Mouse (Mus musculus) frontal cortex, adult 2 months (tissue): ENCODE data around the gene Metap1. TPM values are rescaled to one million over a fixed set of nuclear protein-coding genes. Genes with fewer than 3 reads are reported as not detected.

Experiments
- DNase-seq, 2 experiments: peaks; one replicate each; pipeline ENCODE4 v3.0.0; 2022; ENCODE audit warnings: low spot score in 1 of 2; ENCODE audit errors: extremely low spot score in 1 of 2
- polyA plus RNA-seq: library from polyadenylated mRNA; depleted of rRNA; stranded (reverse); fragments of >200 nt; gene quantifications from 2 replicates; pipeline ENCODE4 v1.2.3, GENCODE M21; 2012; rRNA removed

The Metap1 gene
- polyA plus RNA-seq, result 37.9 and 40.1 TPM in 2 replicates

- DNase-seq, result peak; percentile 85 to 93
Measured at GRCm38 (mm10) chr3:138489327-138490033, at the start of gene Metap1. Gene Metap1, minus strand, starts transcription at chr3:138489515.

GRCm38 (mm10) chr3:138536031-138536430 lies 46.7 kb upstream of the Metap1 start:
- DNase-seq, result no peak

GRCm38 (mm10) chr3:138532764-138533163 lies 43.4 kb upstream of the Metap1 start:
- DNase-seq, result no peak

- no peak for DNase-seq
Measured at GRCm38 (mm10) chr3:138531479-138532181, 42.3 kb upstream of the Metap1 start.

GRCm38 (mm10) chr3:138530578-138531478 lies 41.5 kb upstream of the Metap1 start:
- DNase-seq, result no peak

- no peak for DNase-seq
Measured at GRCm38 (mm10) chr3:138528265-138528664, 39.0 kb upstream of the Metap1 start.

GRCm38 (mm10) chr3:138527667-138528231 lies 38.4 kb upstream of the Metap1 start:
- peak in 1 of 2 experiments; percentile 43 for DNase-seq

GRCm38 (mm10) chr3:138526916-138527666 lies 37.8 kb upstream of the Metap1 start:
- DNase-seq, result peak; percentile 98

GRCm38 (mm10) chr3:138526073-138526915 lies 37.0 kb upstream of the Metap1 start, which contains the start of gene Eif4e:
Gene Eif4e, plus strand, starts transcription at chr3:138526179.
- peak in 1 of 2 experiments; percentile 11 for DNase-seq

GRCm38 (mm10) chr3:138525494-138525893 lies 36.2 kb upstream of the Metap1 start:
- no peak for DNase-seq

- DNase-seq, result no peak
Measured at GRCm38 (mm10) chr3:138523956-138524355, 34.6 kb upstream of the Metap1 start.

- DNase-seq, result no peak
Measured at GRCm38 (mm10) chr3:138519218-138519617, 29.9 kb upstream of the Metap1 start.

- DNase-seq, result no peak
Measured at GRCm38 (mm10) chr3:138517881-138518280, 28.6 kb upstream of the Metap1 start.

GRCm38 (mm10) chr3:138515656-138516370 lies 26.5 kb upstream of the Metap1 start:
- DNase-seq, result no peak

- no peak for DNase-seq
Measured at GRCm38 (mm10) chr3:138514749-138515148, 25.4 kb upstream of the Metap1 start.

GRCm38 (mm10) chr3:138513243-138513642 lies 23.9 kb upstream of the Metap1 start:
- DNase-seq, result no peak

- no peak for DNase-seq
Measured at GRCm38 (mm10) chr3:138510471-138510870, 21.2 kb upstream of the Metap1 start.

GRCm38 (mm10) chr3:138509581-138509980 lies 20.3 kb upstream of the Metap1 start:
- DNase-seq, result no peak
